Mouse (Mus musculus): ENCODE data around the gene Msi2.
A peak's percentile ranks its signal among the peaks of the same experiment; 100 is the strongest.

Msi2 gene

DNA sequence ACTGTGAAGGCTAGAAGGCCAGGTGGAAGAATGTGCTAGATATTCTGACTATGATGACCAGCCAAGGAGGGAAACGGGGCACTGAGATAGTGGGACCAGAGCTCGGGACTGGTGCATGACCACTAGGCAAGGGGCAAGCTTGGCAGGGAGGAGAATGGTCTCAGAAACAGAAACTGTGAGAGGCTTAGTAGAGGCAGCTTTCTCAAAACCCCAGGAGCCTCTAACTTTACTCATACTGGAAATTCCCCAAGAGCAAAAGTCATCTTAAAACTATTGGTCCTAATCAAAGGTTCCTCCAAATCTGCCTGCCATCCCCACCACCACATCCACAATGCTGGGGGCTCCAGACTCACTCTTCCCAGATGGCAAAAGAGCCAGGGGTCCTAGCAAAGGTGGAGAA is 181.5 kb downstream of the Msi2 start:
- DNase-seq: no peak

DNA sequence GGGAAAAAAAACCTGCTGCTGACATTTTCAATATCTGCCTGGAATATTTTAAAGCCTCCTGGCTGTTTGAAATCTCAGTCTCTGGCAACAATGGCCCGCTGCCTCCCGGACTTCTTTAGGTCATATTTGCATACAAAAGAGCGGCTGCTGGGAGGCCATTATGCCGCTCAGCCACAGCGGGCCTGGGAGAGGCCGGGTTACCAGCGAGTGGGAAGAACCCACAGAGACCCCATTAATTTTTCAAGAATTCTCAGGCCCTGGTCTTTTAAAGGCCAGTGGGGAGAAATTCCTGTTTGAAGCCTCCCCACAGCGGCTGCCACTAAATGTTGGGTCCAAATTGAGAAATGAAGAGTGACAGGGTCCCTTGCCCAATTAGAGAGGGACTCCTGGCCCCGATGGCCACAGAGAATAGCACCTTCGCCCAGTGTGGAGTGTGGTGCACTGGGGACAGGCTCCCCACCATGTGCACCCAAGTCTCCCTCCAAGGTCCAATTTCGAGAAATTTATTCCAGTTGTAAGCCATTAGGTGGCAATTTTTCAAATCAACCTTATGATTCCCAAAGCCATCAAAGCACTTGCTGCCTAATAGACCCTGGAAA is 183.9 kb downstream of the Msi2 start:
- DNase-seq: no peak

DNA sequence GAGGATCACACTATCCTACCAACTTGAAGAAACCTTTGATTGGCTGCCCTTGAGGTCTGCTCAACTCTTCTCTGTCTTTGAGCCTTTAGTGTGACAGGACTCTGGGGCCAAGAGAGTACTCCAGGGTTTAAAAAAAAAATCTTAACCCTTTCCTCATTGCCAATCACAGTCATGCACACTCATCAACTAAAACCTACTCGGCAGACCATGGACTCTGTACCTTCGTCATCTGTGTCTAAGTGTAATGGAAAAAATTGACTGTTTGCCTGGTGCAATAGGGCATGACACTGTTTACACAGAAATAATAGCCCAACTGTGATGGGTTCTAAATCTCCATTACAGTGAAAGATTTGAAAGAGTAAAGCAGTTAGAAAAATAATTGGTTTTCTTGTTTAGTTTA is 186.3 kb downstream of the Msi2 start:
- DNase-seq: no peak

DNA sequence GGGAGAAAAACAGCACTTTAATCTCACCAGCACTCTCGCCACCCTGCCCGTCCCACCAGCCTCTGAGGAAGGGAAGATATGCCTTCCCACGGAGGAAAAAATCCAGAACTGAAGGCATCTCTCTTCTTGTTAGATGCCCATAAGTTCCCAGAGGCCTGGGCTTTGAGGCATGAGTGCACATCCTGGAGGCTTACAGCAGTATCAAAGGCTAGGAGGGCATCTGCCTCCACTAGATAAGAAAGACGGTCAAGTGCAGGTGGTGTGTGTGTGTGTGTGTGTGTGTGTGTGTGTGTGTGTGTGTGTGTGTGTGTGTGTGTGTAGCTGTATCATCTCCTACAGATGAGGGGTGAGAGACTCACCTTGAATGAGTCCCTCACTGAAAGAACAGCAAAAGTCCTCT is 188.3 kb downstream of the Msi2 start:
- DNase-seq: no peak

DNA sequence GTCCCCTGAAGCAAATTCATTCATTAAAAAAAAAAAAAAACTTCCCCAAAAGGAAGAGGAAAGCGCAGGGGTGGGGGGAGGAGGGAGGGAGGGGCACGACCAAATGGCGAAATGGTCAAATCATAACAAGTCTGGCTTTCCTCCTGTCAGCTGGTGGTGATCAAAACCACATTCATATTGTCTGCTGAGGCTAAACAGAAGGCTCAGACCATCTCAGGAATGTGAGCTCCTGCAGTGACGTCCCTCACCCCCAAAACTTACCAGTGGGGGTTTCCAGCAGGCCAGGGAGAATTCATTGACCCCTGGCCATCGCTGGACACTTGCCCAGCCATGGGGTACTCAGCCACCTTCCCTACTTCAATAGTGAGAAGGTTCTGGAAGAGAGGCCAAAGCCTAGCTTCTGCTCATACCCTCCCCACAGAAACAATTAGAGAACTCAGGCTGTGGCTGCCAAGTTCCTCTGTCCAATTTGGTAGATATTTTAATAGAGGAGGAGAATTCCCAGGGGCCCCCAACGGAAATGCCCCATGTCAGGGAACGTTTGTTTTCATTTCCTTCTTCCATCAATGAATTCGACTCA is 189.7 kb downstream of the Msi2 start:
- DNase-seq: no peak

DNA sequence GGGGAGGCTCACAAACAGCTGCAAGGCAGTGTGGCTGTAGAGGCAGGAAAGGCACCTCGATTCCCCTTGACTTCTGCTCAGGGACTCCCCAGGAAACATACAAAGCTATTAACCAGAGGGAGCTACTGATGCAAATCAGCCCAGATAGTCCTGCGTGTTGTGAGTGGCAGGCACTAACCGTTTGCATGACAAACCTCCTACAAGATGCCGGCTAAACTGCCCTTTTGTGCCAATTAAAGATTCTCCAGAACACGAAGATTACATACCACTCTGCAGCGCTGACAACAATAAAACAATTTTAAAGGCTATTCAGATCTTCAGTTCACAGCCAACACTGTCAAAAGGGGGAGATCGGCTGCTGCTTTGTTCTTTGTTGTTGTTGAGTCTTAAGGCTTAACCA is 191.6 kb downstream of the Msi2 start:
- DNase-seq: no peak

DNA sequence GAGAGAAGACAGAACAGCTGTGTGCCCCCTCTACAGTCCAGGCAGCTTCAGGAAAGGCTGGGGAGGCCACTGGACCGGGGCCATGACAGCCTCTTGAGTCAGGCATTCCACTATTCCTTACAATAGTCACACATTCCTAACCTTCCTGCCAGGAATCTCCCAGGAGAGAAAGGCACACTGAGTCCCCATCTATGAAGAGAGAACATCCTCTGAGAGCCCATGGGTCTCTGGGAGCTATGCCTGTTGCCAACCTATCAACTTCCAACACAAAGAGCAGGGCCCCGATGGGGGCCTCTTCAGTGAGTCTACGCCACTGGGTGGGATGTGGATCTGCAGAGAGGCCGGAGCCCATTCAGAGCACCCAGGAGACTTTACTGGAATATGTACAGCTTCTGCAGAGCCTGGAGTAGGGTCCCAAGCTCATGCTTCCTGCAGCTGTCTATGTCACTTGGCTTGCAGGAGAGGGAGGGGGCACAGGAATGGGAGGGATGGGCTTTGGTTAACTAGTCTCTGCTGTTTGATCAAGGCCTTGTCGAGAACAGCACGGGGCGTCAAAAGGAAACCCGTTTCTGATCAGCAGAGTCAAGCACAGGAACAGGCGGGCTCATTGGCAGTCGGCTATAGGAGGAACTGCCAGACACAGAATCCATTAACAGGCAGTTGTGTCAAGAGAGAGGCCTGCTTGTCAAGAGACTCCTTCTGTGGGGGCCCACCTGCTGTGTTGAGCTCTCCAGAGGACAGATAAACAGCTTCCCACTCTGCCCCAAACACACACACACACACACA is 193.3 kb downstream of the Msi2 start:
- DNase-seq: peak; percentile 35

DNA sequence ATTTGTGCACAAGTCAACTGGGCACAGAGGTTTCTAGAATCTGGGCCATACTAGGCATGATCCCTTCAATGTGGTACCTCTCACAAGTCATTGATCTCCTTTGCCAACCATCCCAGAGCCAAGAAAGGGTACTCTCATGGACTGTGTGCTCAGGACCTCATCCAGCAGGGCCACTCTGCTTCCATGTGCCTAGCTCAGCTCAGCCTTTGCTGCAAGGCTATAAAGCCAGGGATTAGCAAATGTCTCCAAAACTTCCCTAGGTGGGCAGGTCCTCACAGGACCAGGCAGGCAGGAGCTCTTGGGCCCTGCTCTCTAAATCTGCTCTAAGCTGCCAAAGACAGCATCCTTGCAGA is 193.9 kb downstream of the Msi2 start:
- DNase-seq: no peak

DNA sequence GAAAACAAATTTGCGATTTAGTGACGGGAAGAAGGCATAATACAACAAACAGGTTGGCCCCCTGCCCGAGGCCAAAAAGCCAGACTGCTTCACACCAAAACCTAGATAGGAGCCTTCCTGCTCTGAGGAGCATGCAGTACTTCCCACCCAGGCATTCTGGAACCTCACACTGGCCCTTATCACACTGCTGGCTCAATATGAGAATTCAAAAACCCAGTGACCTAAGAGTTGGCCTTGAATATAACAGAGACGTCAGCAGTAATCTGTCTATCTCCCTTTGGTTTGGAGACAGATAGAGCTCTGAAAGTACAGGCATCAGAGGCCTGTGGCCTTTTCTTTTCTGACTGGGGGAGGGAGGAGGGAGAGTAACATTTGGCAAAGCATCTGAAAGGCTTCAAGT is 194.4 kb downstream of the Msi2 start:
- DNase-seq: no peak

DNA sequence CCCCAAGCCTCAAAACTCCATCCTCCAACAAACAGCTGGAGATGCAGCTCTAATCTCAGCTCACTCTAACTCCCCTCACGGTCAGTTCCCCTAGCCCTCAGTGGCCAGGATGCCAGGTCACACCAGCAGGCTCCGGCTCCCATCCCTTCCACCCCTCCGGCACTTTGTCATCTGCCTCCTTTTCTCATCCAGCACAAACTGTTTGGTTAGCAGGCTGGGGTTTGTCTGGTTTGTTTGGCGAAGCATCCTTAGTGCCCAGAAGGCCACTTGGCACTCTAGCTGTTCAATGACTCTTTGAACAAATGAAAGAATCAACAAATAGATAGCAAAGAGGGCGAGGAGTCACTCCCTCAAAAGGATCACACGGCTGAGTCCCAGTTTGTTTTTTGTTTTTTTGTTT is 194.8 kb downstream of the Msi2 start:
- no peak for DNase-seq

DNA sequence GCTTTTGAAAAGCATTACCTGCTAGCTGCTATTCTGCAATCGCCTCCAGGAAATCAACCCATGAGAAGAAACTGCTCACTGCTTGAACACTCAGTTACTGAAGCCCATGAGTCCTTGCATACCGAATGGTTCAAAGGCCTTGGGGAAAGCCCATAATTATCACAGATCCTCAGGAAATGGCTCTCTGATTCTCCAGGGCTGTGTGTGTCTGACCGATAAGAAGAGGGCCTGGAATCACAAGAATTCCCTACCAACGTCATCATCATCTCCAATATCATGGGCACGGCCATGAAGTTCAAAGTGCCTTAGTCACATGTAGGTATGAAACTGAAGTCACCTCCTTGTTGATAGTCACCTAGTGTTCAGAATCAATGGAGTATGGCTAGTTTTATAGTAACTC is 196.2 kb downstream of the Msi2 start:
- no peak for DNase-seq

DNA sequence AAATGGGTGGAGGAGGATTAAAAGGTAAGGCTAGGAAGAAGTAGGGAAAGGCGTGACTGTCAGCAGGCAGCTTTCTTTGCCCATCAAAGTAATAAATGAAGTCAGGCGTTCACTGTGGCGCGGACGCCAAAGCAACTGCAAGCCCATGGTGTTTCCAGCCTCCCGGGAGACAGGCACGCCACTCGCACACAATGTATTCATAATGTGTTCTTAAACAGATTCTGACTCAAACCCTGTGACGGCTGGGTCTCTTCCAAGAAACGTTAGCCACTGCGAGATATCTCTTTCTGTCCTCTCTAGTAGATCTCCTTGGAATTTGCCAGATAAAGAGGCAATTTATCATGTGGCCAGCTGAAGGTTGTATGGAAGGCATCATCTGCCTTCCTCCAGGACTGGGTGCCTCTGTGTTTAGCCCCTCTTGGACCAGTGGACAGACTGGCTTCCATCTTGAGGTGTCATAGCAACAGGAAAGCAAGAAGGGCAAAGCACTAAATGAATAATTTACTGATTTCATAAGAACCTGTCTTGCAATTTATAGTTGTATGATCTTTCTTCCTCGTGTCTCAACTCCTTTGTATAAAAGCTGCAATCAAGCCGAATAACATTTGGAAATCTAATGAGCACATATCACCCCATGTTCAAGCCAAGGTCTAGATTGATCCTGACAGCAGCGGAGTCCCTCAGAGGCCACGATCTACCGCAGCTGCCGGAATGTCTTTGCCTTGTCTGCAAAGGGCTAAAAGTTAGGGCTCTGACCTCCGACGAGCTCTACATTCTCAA is 197.2 kb downstream of the Msi2 start:
- DNase-seq: no peak

DNA sequence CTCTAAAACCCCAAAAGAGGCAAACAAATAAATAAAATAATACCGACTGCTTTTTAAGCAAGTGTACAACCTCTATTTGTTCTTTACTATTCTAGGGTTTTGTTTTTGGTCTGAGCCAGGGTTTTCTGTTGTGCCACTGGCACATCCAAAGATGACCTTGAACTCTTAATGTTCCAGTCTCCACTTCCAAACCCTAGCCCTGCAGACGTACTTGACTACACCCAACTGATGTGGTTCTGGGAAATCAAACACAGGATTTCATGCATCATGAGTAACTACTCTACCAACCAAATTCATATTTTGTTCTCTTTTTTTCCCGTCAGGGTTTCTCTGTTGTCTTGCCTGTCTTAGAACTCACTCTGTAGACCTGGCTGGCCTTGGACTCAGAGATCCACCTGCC is 200.0 kb downstream of the Msi2 start:
- no peak for DNase-seq

DNA sequence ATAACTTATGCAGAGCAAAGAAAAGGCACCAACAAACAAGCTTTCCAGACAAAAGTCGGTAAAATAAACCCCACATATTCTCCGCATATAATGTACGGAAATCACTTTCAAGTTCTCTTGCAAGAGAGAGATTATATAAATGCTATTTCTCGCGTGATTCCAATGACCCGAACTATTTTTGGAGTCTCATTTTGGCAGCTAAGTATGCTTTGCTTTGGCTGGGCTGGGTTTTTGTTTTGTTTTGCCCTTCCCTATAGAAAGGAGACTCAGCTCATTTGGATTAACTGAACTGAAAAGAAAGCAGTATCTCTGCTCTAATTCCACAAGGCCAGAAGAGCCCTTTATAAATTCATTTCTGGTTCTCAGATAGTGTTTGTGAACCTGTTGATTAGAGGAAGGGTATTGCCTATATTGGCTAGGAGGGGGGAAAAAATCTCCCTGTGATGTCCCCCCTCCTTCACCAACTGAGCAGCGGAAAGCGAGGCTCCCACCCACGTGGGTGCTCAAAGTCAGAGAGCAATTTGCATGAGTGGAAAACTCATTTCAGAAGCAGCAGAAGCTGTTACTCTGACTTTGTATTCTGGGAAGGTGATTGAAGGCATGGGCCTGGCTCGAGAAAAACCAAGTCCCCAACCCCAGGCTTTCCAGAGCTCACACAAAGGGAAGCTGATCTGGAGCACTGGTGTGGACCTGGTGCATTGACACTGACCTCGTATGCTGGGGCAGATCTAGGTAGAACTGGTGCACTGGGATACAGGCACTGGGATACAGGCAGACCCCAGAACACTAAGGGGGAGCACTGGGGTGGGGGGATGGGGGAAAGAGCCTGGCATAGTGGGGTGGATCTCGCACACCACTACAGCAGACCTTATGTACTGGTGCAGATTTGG is 201.5 kb downstream of the Msi2 start:
- DNase-seq: no peak

DNA sequence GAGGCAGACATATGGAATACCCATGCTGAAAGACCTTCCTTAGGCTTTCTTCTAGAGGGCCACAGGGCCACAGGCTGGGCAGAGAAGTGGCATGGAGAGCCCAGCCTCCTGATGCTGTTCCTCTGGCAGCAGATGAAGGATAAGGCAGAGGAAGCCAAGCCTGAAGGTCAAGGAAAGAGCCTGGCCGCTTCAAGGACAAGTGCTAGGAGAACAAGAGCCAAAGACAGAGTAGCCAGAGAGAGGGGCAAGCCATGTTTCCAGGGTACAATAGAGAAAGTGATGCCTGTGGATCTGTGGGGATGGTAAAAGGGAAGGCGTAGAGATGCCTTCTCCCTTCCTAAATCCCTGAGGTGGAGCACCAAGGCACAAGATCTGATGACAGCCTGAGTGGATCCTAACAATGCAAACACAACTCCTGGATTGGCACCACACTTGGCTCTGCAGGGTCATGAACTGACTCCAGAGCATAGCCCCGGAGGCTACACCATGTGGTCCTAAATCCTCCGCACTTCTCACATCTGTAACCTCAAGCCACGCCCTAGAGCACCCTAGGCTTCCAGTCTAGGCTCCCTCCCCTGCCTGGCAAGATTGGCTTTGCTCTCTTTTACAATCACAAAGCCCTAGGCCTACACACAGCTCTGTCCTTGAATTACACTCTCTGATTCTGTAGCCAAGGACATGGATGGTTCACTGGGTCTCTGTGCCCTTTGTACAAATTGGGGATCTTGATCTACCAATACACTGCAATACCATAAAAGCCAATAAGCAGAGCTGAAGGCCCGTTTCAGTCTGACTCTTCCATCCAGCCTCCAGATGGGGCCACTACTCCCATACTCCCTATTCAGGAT is 202.4 kb downstream of the Msi2 start:
- DNase-seq: no peak

DNA sequence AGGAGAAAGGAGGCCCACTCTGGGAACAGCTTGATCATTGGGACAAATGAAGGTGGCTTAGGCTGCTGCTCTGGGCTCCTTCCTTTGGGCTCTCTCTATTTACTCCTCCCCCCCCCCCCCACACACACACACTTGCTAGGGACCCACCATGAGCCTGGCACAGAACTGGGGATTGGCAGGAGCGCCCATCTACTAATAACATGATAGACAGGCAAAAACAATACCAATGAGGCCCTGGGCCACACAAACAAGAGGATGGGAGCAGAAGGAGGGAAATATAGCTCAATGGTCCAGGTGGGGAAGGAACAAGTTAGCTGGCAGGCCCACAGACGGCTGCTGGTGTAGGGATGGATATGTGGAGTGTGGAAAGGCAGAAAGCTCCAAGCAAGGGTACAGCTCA is 203.0 kb downstream of the Msi2 start:
- no peak for DNase-seq

DNA sequence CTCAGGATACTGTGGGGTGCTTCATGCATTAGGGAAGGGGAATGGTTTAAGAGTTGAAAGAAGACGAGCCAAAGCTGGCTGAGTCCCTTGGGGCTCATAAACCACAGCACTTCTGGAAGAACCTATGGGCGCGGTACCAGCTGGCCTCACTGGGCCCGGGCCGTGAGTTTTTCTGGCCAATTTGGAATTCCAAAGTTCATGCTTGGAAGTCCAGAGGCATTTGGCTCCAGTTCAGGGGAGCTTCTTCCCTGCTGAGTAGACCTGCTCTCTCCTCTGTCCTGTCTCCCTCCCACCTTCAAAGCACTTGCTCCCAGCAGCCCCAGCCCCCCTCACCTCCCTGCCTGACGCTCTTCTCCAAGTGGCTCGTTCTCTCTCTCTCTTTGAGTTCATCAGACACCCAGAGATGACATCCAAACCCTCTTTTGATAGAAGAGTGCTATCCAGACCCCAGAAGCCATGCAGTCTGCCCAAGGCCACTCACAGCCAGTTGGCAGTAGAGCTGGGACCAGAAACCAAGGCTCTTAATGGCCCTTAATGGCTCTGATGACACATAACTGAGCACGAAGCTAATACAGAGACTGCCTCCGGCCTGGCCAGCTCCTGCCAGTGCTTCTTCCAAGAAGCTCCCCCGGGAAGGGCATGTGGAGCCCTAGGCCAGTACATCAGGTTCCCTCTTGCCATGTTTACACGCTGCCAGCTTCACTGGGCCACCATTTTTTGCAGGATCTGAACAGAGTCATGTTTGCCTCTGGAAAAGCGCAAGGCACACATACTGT is 204.0 kb downstream of the Msi2 start:
- DNase-seq: no peak

DNA sequence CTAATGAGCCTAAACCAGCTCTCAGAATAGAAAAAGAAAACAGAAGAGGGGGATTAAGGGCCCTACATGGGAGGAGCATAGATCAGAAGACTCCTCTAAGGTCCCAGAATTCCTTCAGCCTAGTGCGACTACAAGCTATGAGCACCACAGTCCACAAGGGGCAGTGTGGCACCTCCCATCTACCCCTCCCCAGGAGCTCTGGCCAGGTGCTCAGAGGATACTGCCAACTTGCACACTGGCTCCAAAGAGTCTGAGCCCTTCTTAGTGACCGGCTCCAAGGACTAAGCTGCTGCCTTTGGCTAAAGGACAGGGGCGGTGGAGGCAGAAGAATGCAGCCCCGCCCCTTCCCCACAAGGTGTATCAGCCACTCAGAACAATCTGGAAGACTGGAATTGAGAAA is 205.7 kb downstream of the Msi2 start:
- peak; percentile 78 for DNase-seq

DNA sequence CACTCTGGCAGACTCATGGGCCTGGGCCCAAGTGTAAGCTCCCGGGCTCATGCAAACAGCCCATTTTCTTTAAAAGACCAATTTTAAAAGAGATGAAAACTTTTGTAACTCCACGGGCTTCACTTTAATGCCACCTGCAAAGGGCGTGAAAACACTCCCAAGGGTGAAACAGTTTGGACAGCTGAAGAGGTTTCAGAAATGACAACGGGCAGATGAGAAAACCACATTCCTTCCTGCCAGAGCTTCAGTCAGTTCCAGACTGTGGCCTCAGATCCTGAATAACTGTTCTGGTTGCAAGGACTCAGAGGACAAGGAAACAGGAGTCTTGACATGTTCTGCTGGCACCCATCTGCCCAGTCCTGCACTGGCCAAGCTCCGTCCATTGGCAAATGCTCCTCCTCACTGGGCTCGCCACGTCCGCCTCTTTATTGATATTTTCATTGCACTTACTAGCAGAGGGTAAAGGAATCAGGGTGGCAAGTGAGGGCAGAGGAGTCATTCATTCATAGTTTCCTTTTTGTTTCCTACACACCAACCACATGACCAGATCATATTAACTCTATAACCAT is 207.9 kb downstream of the Msi2 start:
- no peak for DNase-seq

DNA sequence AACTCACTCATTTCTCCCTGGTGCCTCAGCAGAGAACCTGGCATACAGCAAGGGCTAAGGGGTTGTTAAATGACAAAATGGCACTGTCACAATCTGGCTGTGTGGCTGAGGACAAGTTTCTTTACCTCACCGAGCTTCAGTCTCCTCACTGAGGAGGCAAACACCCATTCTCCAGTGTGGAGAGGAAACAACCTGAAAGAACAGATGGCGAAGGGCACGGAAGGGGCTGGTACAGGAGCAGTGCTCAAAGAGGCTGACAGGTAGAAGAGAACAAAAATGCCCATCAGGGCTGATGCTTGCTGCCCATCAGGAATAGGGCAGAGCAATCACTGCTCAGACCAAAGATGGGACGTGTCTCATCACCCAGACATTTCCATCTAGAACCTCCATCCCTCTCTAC is 208.8 kb downstream of the Msi2 start:
- DNase-seq: no peak

DNA sequence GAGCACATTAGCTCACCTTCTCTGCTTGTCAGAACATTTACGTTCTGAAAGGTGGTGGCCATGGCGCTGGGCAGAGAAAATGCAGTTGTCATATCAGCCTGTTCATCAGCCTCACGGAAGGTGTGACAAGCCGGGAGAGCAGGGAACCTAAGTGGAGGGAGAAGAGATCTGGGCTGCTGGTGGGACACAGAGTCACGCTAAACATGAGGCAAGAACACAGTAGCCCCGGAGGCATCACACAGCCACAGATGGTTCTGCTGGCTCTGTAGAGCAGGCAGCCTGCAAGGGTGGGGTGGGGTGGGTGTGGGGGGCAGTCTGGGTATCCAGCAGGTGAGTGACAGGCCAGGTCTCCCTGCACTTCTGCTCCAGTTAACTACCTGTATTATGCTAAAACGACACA is 210.2 kb downstream of the Msi2 start:
- no peak for DNase-seq

Measured in thymus, postnatal 4 days (tissue).